Mouse (Mus musculus) embryonic facial prominence, embryonic 12.5 days (tissue): Measurements from ENCODE around the gene Bahd1. TPM values are rescaled to one million over a fixed set of nuclear protein-coding genes. Genes with fewer than 3 reads are reported as not detected.

ENCODE experiments used
- polyA plus RNA-seq: library from polyadenylated mRNA; unstranded; fragments of >200 nt; fragmentation: Nextera tagmentation; extraction: Ambion mirVana; gene quantifications from 2 replicates; pipeline ENCODE4 v1.2.1, GENCODE M21; 2016

Bahd1 gene
- polyA plus RNA-seq, 1 experiment from 2014 or later: 4.1 TPM

Other genes starting within 250 kb of the Bahd1 start
- gene Pak6, start 237.1 kb upstream of the Bahd1 start, polyA plus RNA-seq: 1.2 and 1.5 TPM in 2 replicates
- not detected in 2 replicates for gene Ankrd63, start 196.4 kb upstream of the Bahd1 start, polyA plus RNA-seq
- 0.38 and 0.47 TPM in 2 replicates for gene Plcb2, start 171.9 kb upstream of the Bahd1 start, polyA plus RNA-seq
- gene Inafm2, start 154.6 kb upstream of the Bahd1 start, polyA plus RNA-seq: 16.5 and 17.9 TPM in 2 replicates
- gene Ccdc9b, start 137.7 kb upstream of the Bahd1 start, polyA plus RNA-seq: 1.3 and 1.5 TPM in 2 replicates
- not detected in 2 replicates for gene Phgr1, start 127.6 kb upstream of the Bahd1 start, polyA plus RNA-seq
- gene Disp2, start 120.7 kb upstream of the Bahd1 start, polyA plus RNA-seq: 1.3 and 1.6 TPM in 2 replicates
- 116 and 125 TPM in 2 replicates for gene Knstrn, start 86.4 kb upstream of the Bahd1 start, polyA plus RNA-seq
- 81.4 and 87.0 TPM in 2 replicates for gene Ivd, start 38.4 kb upstream of the Bahd1 start, polyA plus RNA-seq
- 48.1 and 51.0 TPM in 2 replicates for gene Chst14, start 26.1 kb downstream of the Bahd1 start, polyA plus RNA-seq
- 22.6 and 23.3 TPM in 2 replicates for gene Ccdc32, start 129.0 kb downstream of the Bahd1 start, polyA plus RNA-seq
- gene Rpusd2, start 134.4 kb downstream of the Bahd1 start, polyA plus RNA-seq: 4.6 and 6.0 TPM in 2 replicates
- 54.3 and 55.0 TPM in 2 replicates for gene Knl1, start 146.7 kb downstream of the Bahd1 start, polyA plus RNA-seq
- 53.3 and 57.7 TPM in 2 replicates for gene Rad51, start 212.4 kb downstream of the Bahd1 start, polyA plus RNA-seq